Mouse (Mus musculus) MEL (cell line): Measurements from ENCODE around the gene Entpd3. TPM values are rescaled to one million over a fixed set of nuclear protein-coding genes. Genes with fewer than 3 reads are reported as not detected.

ENCODE experiments used
- DNase-seq: peaks from one replicate; pipeline ENCODE4 v3.0.0; 2011; ENCODE audit warnings: low read depth, low spot score
- H3K27ac ChIP-seq: 2 replicates; pipeline ENCODE4 v1.5.1; 2012; ENCODE audit warnings: low read depth, mild to moderate bottlenecking, control low read depth, low read length, moderate library complexity; ENCODE audit not compliant: control insufficient read depth
- H3K27me3 ChIP-seq, 2 experiments: fragments of 150-350 bp in 1 of 2; sonication (generic) in 1 of 2; 2 replicates each; pipeline ENCODE4 v1.6.1; 2012; ENCODE audit warnings: low read length in 2 of 2, mild to moderate bottlenecking in 2 of 2, improper control_type of control experiment in 1 of 2, moderate library complexity in 1 of 2; ENCODE audit not compliant: insufficient read depth in 2 of 2, control insufficient read depth in 1 of 2
- H3K36me3 ChIP-seq, 2 experiments: 2 replicates each; pipeline ENCODE4 v1.6.1; 2012 to 2014; ENCODE audit warnings: low read length in 2 of 2, improper control_type of control experiment in 1 of 2, inconsistent platforms in 1 of 2, mild to moderate bottlenecking in 1 of 2; ENCODE audit not compliant: insufficient read depth in 2 of 2, control insufficient read depth in 1 of 2
- H3K4me1 ChIP-seq, 2 experiments: fragments of 150-350 bp in 1 of 2; sonication (generic) in 1 of 2; 2 replicates each; pipeline ENCODE4 v1.6.1; 2012; ENCODE audit warnings: low read length in 2 of 2, improper control_type of control experiment in 1 of 2, mild to moderate bottlenecking in 1 of 2; ENCODE audit not compliant: insufficient read depth in 2 of 2, control insufficient read depth in 1 of 2
- H3K4me3 ChIP-seq, 2 experiments: fragments of 150-350 bp in 1 of 2; sonication (generic) in 1 of 2; 2 replicates each; pipeline ENCODE4 v1.5.1; 2012; ENCODE audit warnings: low read depth in 2 of 2, low read length in 2 of 2, mild to moderate bottlenecking in 2 of 2, moderate library complexity in 2 of 2, control low read depth in 1 of 2, improper control_type of control experiment in 1 of 2; ENCODE audit not compliant: control insufficient read depth in 1 of 2, insufficient read depth in 1 of 2
- H3K79me2 ChIP-seq: 2 replicates; pipeline ENCODE4 v1.6.1; 2012; ENCODE audit warnings: mild to moderate bottlenecking, low read length, moderate library complexity; ENCODE audit not compliant: control insufficient read depth, poor library complexity, insufficient read depth
- H3K9ac ChIP-seq: 2 replicates; pipeline ENCODE4 v1.6.1; 2012; ENCODE audit warnings: low read depth, mild to moderate bottlenecking, control low read depth, low read length, moderate library complexity; ENCODE audit not compliant: control insufficient read depth, poor library complexity, severe bottlenecking
- H3K9me3 ChIP-seq: fragments of 150-350 bp; sonication (generic); replicated peaks from 2 replicates; pipeline ENCODE4 v1.6.1; 2012; ENCODE audit warnings: mild to moderate bottlenecking, low read length, improper control_type of control experiment, moderate library complexity; ENCODE audit not compliant: insufficient read depth
- BHLHE40 ChIP-seq: IDR thresholded peaks from 2 replicates; pipeline ENCODE4 v1.6.1; 2012; ENCODE audit warnings: low read depth, mild to moderate bottlenecking, inconsistent platforms, low read length, improper control_type of control experiment, borderline replicate concordance
- CHD1 ChIP-seq: IDR thresholded peaks from 2 replicates; pipeline ENCODE4 v1.6.1; 2012; ENCODE audit warnings: low read depth, mild to moderate bottlenecking, inconsistent platforms, low read length, improper control_type of control experiment
- CHD2 ChIP-seq: IDR thresholded peaks from 2 replicates; pipeline ENCODE4 v1.6.1; 2011; ENCODE audit warnings: low read length, improper control_type of control experiment
- CTCF ChIP-seq, 3 experiments: IDR thresholded peaks in 2 of 3; conservative IDR thresholded peaks in 1 of 3; 2 replicates each; pipeline ENCODE4 v1.5.1; 2011 to 2012; ENCODE audit warnings: low read length in 3 of 3, low read depth in 2 of 3, mild to moderate bottlenecking in 2 of 3, improper control_type of control experiment in 1 of 3, inconsistent platforms in 1 of 3, mixed read lengths in 1 of 3, moderate library complexity in 1 of 3; ENCODE audit not compliant: control insufficient read depth in 1 of 3, insufficient read depth in 1 of 3, poor library complexity in 1 of 3, severe bottlenecking in 1 of 3
- E2F4 ChIP-seq: IDR thresholded peaks from 2 replicates; pipeline ENCODE4 v1.6.1; 2011; ENCODE audit warnings: low read depth, low read length, improper control_type of control experiment, borderline replicate concordance
- ELF1 ChIP-seq: IDR thresholded peaks from 2 replicates; pipeline ENCODE4 v1.6.1; 2014; ENCODE audit warnings: low read depth, mild to moderate bottlenecking, inconsistent platforms, low read length, improper control_type of control experiment, moderate library complexity
- ETS1 ChIP-seq: IDR thresholded peaks from 2 replicates; pipeline ENCODE4 v1.6.1; 2012; ENCODE audit warnings: low read depth, mild to moderate bottlenecking, inconsistent platforms, low read length, improper control_type of control experiment, moderate library complexity
- GATA1 ChIP-seq: IDR thresholded peaks from 2 replicates; pipeline ENCODE4 v1.6.1; 2011; ENCODE audit warnings: low read depth, low read length, improper control_type of control experiment
- HCFC1 ChIP-seq: IDR thresholded peaks from 2 replicates; pipeline ENCODE4 v1.6.1; 2012; ENCODE audit warnings: low read depth, mild to moderate bottlenecking, inconsistent platforms, low read length, improper control_type of control experiment, moderate library complexity
- KAT2A ChIP-seq: conservative IDR thresholded peaks from 2 replicates; pipeline ENCODE4 v1.6.1; 2012; ENCODE audit warnings: low read depth, low read length, improper control_type of control experiment, inconsistent platforms
- MAFK ChIP-seq: IDR thresholded peaks from 2 replicates; pipeline ENCODE4 v1.6.1; 2011; ENCODE audit warnings: low read depth, mild to moderate bottlenecking, low read length, improper control_type of control experiment, borderline replicate concordance
- MAX ChIP-seq: IDR thresholded peaks from 2 replicates; pipeline ENCODE4 v1.6.1; 2011; ENCODE audit warnings: low read length, improper control_type of control experiment
- MAZ ChIP-seq: IDR thresholded peaks from 2 replicates; pipeline ENCODE4 v1.6.1; 2012; ENCODE audit warnings: low read depth, mild to moderate bottlenecking, inconsistent platforms, low read length, improper control_type of control experiment
- MEF2A ChIP-seq: IDR thresholded peaks from 2 replicates; pipeline ENCODE4 v1.6.1; 2014; ENCODE audit warnings: low read depth, mild to moderate bottlenecking, inconsistent platforms, low read length, improper control_type of control experiment; ENCODE audit not compliant: poor library complexity, insufficient replicate concordance, severe bottlenecking; ENCODE audit errors: extremely low read depth
- MXI1 ChIP-seq: IDR thresholded peaks from 2 replicates; pipeline ENCODE4 v1.6.1; 2011; ENCODE audit warnings: mild to moderate bottlenecking, low read depth, low read length, improper control_type of control experiment
- NRF1 ChIP-seq: IDR thresholded peaks from 2 replicates; pipeline ENCODE4 v1.6.1; 2014; ENCODE audit warnings: low read depth, mild to moderate bottlenecking, inconsistent platforms, low read length, improper control_type of control experiment, moderate library complexity; ENCODE audit not compliant: poor library complexity, insufficient read depth, severe bottlenecking
- POLR2A ChIP-seq, 2 experiments: IDR thresholded peaks; 2 replicates each; pipeline ENCODE4 v1.6.1; 2011 to 2012; ENCODE audit warnings: low read length in 2 of 2, mild to moderate bottlenecking in 2 of 2, control low read depth in 1 of 2, improper control_type of control experiment in 1 of 2, low read depth in 1 of 2, moderate library complexity in 1 of 2; ENCODE audit not compliant: control insufficient read depth in 1 of 2, insufficient read depth in 1 of 2, poor library complexity in 1 of 2
- POLR2AphosphoS2 ChIP-seq: IDR thresholded peaks from 2 replicates; pipeline ENCODE4 v1.6.1; 2011; ENCODE audit warnings: low read length, improper control_type of control experiment
- POLR2AphosphoS5 ChIP-seq: IDR thresholded peaks from 2 replicates; pipeline ENCODE4 v1.6.1; 2012; ENCODE audit warnings: low read depth, borderline replicate concordance, mild to moderate bottlenecking, inconsistent platforms, low read length, moderate library complexity, mixed read lengths
- RAD21 ChIP-seq: IDR thresholded peaks from 2 replicates; pipeline ENCODE4 v1.6.1; 2011; ENCODE audit warnings: mild to moderate bottlenecking, low read depth, low read length, improper control_type of control experiment
- RCOR1 ChIP-seq: IDR thresholded peaks from 2 replicates; pipeline ENCODE4 v1.6.1; 2012; ENCODE audit warnings: low read depth, mild to moderate bottlenecking, inconsistent platforms, low read length, improper control_type of control experiment
- SIN3A ChIP-seq: IDR thresholded peaks from 2 replicates; pipeline ENCODE4 v1.6.1; 2012; ENCODE audit warnings: low read length, improper control_type of control experiment, inconsistent platforms
- SMC3 ChIP-seq: IDR thresholded peaks from 2 replicates; pipeline ENCODE4 v1.6.1; 2011; ENCODE audit warnings: low read depth, low read length, improper control_type of control experiment
- TAL1 ChIP-seq: IDR thresholded peaks from 2 replicates; pipeline ENCODE4 v1.6.1; 2012; ENCODE audit warnings: mild to moderate bottlenecking, inconsistent platforms, low read length, moderate library complexity, mixed read lengths
- TBP ChIP-seq: IDR thresholded peaks from 2 replicates; pipeline ENCODE4 v1.8.0; 2011; ENCODE audit warnings: low read depth, low read length, improper control_type of control experiment
- TCF12 ChIP-seq: IDR thresholded peaks from 2 replicates; pipeline ENCODE4 v1.6.1; 2014; ENCODE audit warnings: low read depth, mild to moderate bottlenecking, inconsistent platforms, low read length, improper control_type of control experiment, moderate library complexity
- UBTF ChIP-seq: IDR thresholded peaks from 2 replicates; pipeline ENCODE4 v1.6.1; 2012; ENCODE audit warnings: low read depth, mild to moderate bottlenecking, inconsistent platforms, low read length, improper control_type of control experiment, moderate library complexity, borderline replicate concordance; ENCODE audit not compliant: insufficient read depth
- USF1 ChIP-seq: IDR thresholded peaks from 2 replicates; pipeline ENCODE4 v1.6.1; 2014; ENCODE audit warnings: low read depth, mild to moderate bottlenecking, inconsistent platforms, low read length, improper control_type of control experiment, moderate library complexity
- USF2 ChIP-seq, 2 experiments: IDR thresholded peaks; 2 replicates each; pipeline ENCODE4 v1.6.1; 2011 to 2012; ENCODE audit warnings: improper control_type of control experiment in 2 of 2, low read length in 2 of 2, borderline replicate concordance in 1 of 2, inconsistent platforms in 1 of 2, low read depth in 1 of 2, mild to moderate bottlenecking in 1 of 2; ENCODE audit not compliant: insufficient read depth in 1 of 2
- ZKSCAN1 ChIP-seq: IDR thresholded peaks from 2 replicates; pipeline ENCODE4 v1.6.1; 2012; ENCODE audit warnings: low read depth, mild to moderate bottlenecking, inconsistent platforms, low read length, improper control_type of control experiment, moderate library complexity
- ZMIZ1 ChIP-seq: IDR thresholded peaks from 2 replicates; pipeline ENCODE4 v1.6.1; 2012; ENCODE audit warnings: low read depth, mild to moderate bottlenecking, inconsistent platforms, low read length, improper control_type of control experiment, moderate library complexity
- polyA plus RNA-seq, 2 experiments: library from polyadenylated mRNA; stranded (reverse) in 1 of 2; unstranded in 1 of 2; fragments of >175 nt in 1 of 2; fragments of >200 nt in 1 of 2; gene quantifications; 2 replicates each; pipeline versions ENCODE4 v1.2.1 to v1.2.4; 2012; ENCODE audit warnings: low replicate concordance in 2 of 2, low read depth in 1 of 2; ENCODE audit not compliant: insufficient read length in 2 of 2, insufficient read depth in 1 of 2, missing spikeins in 1 of 2
- total RNA-seq: library from RNA; depleted of rRNA; stranded (reverse); fragments of 300-350 nt; gene quantifications from 2 replicates; pipeline ENCODE4 v1.2.3, GENCODE M21; 2012

Gene Entpd3
- total and polyA plus RNA-seq, 3 experiments: 0.03 TPM; not detected in 2

DNA sequence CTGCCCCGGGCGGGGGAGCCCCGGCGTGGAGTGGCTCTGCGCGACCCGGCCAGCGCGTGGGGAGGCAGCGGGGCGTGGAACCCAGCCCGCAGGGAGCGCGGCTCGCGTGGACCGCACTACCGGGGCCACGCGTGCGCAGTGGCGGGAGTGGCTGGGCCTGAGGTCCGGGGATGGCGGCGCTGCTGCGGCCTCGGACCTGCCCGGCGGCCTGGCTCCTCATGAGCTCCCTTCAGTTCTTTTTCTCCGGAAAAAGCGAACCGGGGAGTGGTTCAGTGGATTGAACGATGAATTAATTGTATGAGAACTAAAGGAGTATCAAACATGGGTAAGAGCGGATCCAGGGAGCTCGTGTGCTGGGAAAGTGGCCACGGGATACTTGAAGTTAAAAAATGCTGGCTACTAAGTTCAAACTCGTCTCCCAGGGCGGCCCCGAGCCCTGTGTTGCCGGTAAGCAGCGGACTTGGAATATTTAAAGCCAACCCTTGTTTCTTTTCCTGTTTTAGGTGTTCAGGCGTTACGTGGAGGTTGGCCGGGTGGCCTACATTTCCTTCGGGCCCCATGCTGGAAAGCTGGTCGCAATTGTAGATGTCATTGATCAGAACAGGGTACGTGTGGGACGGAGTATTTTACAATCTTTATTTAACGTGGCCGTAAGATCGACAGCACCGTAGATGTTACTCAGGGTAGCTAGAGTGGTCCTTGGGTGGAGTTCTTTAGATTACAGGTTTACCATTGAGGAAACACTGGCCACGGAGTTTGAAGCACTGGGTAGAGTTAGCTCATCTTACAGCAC lies 32.2 kb downstream of the Entpd3 start (continued):
- TF ChIP-seq USF2 (IDR thresholded peaks at IDR 0.05; ENCODE audit: borderline replicate concordance in 1 of 2, insufficient read depth in 1 of 2, low read depth in 1 of 2, low read length in 2 of 2) (no peak), BHLHE40 (no peak), ZMIZ1 (no peak), RCOR1 (no peak), TCF12 (no peak), MAX (no peak), RAD21 (no peak), MAZ (no peak)

- H3K4me1 ChIP-seq: peaks cover 3 to 20% of the 10 kb centered on the region in 2 experiments; a peak in 3 of 4 replicates
- no peaks in the 10 kb centered on the region for H3K9me3 ChIP-seq
- H3K27me3 ChIP-seq: no peaks in the 10 kb centered on the region
- peaks cover 5 to 22% of the 10 kb centered on the region in 2 experiments for H3K36me3 ChIP-seq
- H3K9ac ChIP-seq: no peak overlapping the region
- peaks cover 25% of the 10 kb centered on the region for H3K79me2 ChIP-seq
- peak overlapping the region; percentile 58 for H3K27ac ChIP-seq
- peak; percentile 80 for DNase-seq
- no peak overlapping the region for H3K4me3 ChIP-seq
- TF ChIP-seq POLR2AphosphoS5: no peak
- TF ChIP-seq MXI1: no peak
- 0 out of 2 replicates have a peak, but pooled peaks have one; percentile 12 for TF ChIP-seq ETS1
- TF ChIP-seq ZMIZ1: no peak; the same call in 1 of the 2 replicates
- TF ChIP-seq MAZ: no peak
- no peak for TF ChIP-seq MEF2A
- no peak for TF ChIP-seq ELF1
- no peak for TF ChIP-seq E2F4
- no peak for TF ChIP-seq SIN3A
- no peak; a peak in 2 of 6 replicates for TF ChIP-seq CTCF (IDR thresholded peaks at IDR 0.05 in 2 of 3, conservative IDR thresholded peaks at IDR 0.05 in 1 of 3; ENCODE audit: control insufficient read depth in 1 of 3, insufficient read depth in 1 of 3, low read depth in 2 of 3, low read length in 3 of 3, poor library complexity in 1 of 3, severe bottlenecking in 1 of 3)
- no peak for TF ChIP-seq NRF1
- TF ChIP-seq MAFK: no peak
- TF ChIP-seq GATA1: peak; percentile 37; the same call in 1 of the 2 replicates
- TF ChIP-seq POLR2A (IDR thresholded peaks at IDR 0.05; ENCODE audit: control insufficient read depth in 1 of 2, insufficient read depth in 1 of 2, low read depth in 1 of 2, low read length in 2 of 2, poor library complexity in 1 of 2): peak in 1 of 2 experiments; percentile 50; a peak in 2 of 4 replicates
- TF ChIP-seq CHD1: no peak
- no peak for TF ChIP-seq TBP
- no peak for TF ChIP-seq ZKSCAN1
- no peak for TF ChIP-seq KAT2A
- no peak for TF ChIP-seq UBTF
- TF ChIP-seq USF2 (IDR thresholded peaks at IDR 0.05; ENCODE audit: borderline replicate concordance in 1 of 2, insufficient read depth in 1 of 2, low read depth in 1 of 2, low read length in 2 of 2): no peak
- no peak; the same call in 1 of the 2 replicates for TF ChIP-seq POLR2AphosphoS2
- TF ChIP-seq USF1: no peak
- no peak for TF ChIP-seq HCFC1
- no peak for TF ChIP-seq SMC3
- TF ChIP-seq CHD2: no peak
- no peak for TF ChIP-seq TAL1
These were observed 36.4 kb downstream of the Entpd3 start for GRCm38 (mm10) chr9:120575748-120576661.
